Mouse (Mus musculus) heart, adult 2 months (tissue): ENCODE measurements around the gene Trim39.

Experiments used
- CTCF ChIP-seq: fragments of 200-600 bp; IDR thresholded peaks from 2 replicates; pipeline ENCODE4 v1.8.1; 2022; ENCODE audit warnings: antibody characterized with exemption, mild to moderate bottlenecking, moderate library complexity
- EP300 ChIP-seq: fragments of 200-500 bp; IDR thresholded peaks from 2 replicates; pipeline ENCODE4 v1.6.1; 2011; ENCODE audit warnings: low read depth, low read length, control low read depth; ENCODE audit not compliant: insufficient read depth
- POLR2A ChIP-seq: fragments of 200-500 bp; IDR thresholded peaks from 2 replicates; pipeline ENCODE4 v1.6.1; 2011; ENCODE audit warnings: mild to moderate bottlenecking, low read depth, low read length, control low read depth; ENCODE audit not compliant: insufficient read depth

DNA sequence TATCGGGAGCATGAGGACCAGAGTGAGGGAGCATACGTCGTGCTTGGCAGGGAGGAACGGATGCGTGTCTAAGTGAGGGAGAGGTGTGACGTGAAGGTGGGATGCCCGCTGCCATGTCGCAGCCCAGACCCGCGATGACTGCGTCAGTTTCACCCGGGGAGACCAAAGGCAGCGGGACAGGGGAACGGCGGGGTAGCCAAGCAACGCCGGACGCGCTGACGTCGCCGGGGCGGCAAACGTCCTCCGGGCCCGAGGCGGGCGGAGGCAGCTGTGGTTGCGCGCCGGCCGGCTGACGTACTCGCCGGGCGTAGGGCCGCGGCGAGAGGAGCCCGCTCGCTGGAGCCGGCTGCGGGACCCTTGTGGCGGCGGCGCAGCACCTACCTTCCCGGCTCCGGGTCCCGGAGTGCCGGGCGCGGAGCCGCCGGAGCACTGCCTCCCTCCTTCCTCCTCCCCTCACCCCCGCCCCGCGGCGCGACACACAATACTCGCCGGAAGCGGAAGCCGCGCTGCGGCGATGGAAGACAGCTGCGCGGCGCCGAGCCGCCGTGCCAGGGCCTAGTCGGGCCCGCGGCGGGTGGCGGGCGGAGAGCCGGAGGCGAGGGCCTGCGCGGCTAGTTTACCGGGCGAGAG lies 976 bp downstream of the Trim39 start:
- TF ChIP-seq CTCF (no peak), POLR2A (peak; percentile 47), EP300 (0 out of 2 replicates have a peak, but pooled peaks have one; percentile 21)
